Mouse (Mus musculus) heart, adult 2 months (tissue): ENCODE measurements around the gene Src.

Experiments
- CTCF ChIP-seq: fragments of 200-600 bp; IDR thresholded peaks from 2 replicates; pipeline ENCODE4 v1.8.1; 2022; ENCODE audit warnings: antibody characterized with exemption, mild to moderate bottlenecking, moderate library complexity
- EP300 ChIP-seq: fragments of 200-500 bp; IDR thresholded peaks from 2 replicates; pipeline ENCODE4 v1.6.1; 2011; ENCODE audit warnings: low read depth, low read length, control low read depth; ENCODE audit not compliant: insufficient read depth
- POLR2A ChIP-seq: fragments of 200-500 bp; IDR thresholded peaks from 2 replicates; pipeline ENCODE4 v1.6.1; 2011; ENCODE audit warnings: mild to moderate bottlenecking, low read depth, low read length, control low read depth; ENCODE audit not compliant: insufficient read depth

GRCm38 (mm10) chr2:157434497-157434896 is 16.3 kb downstream of the Src start:
- TF ChIP-seq CTCF (no peak), POLR2A (no peak), EP300 (no peak)
